Mouse (Mus musculus): ENCODE data around the gene Map4.

DNA sequence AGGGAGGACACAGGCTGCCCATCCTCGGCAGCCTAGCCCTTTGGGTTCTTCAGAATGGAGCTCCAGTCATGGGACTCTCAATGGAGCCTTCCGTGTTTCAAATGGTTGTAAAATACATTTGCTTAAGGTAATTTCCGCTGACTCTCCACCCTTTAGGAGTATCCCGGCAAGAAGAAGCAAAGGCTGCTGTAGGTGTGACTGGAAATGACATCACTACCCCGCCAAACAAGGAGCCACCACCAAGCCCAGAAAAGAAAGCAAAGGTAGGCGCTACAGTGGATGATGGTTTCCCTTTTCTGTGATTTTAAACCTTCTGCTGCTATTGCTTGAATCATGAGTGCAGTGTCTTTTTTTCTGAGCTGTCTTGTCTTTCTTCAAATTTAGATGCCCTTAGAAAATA lies 131.6 kb downstream of the Map4 start:
- no peak for TF ChIP-seq CTCF (conservative IDR thresholded peaks at IDR 0.05; ENCODE audit: insufficient read depth, insufficient read length, low read depth, low read length)
- TF ChIP-seq POLR2A (IDR thresholded peaks at IDR 0.05; ENCODE audit: low read depth, low read length): no peak

All from kidney, adult 2 months (tissue).